Mouse (Mus musculus): ENCODE measurements around the gene Ceacam11.

GRCm38 (mm10) chr7:17971824-17972223 lies at the start of gene Ceacam11:
- no peak for TF ChIP-seq CTCF (conservative IDR thresholded peaks at IDR 0.05; ENCODE audit: low read length)
- no peak for TF ChIP-seq NANOG (IDR thresholded peaks at IDR 0.05; ENCODE audit: borderline replicate concordance, low read length)
- no peak for TF ChIP-seq POU5F1 (IDR thresholded peaks at IDR 0.05; ENCODE audit: borderline replicate concordance, low read length)

Data from E14TG2a.4 (cell line).